Mouse (Mus musculus) brown adipose tissue, adult 24 weeks (tissue): ENCODE measurements around the gene Csrnp2. TPM values are rescaled to one million over a fixed set of nuclear protein-coding genes. Genes with fewer than 3 reads are reported as not detected.

Experiments used
- polyA plus RNA-seq: library from polyadenylated mRNA; stranded (reverse); fragments of >200 nt; gene quantifications from 2 replicates; pipeline ENCODE4 v1.2.4, GENCODE M21; 2012; ENCODE audit not compliant: missing spikeins, insufficient read depth, insufficient read length

The Csrnp2 gene
- polyA plus RNA-seq, 1 experiment = 1.5 TPM

Other genes starting within 250 kb of the Csrnp2 start
- gene Tmprss12, start 214.7 kb downstream of the Csrnp2 start, polyA plus RNA-seq = not detected in 2 replicates
- gene Mettl7a1, start 191.3 kb downstream of the Csrnp2 start, polyA plus RNA-seq = 231 and 236 TPM in 2 replicates
- not detected in 2 replicates for gene Mettl7a3, start 160.6 kb downstream of the Csrnp2 start, polyA plus RNA-seq
- gene Methig1, start 142.3 kb downstream of the Csrnp2 start, polyA plus RNA-seq = not detected in 2 replicates
- not detected in 2 replicates for gene Mettl7a2, start 142.3 kb downstream of the Csrnp2 start, polyA plus RNA-seq
- not detected in 2 replicates for gene Higd1c, start 130.9 kb downstream of the Csrnp2 start, polyA plus RNA-seq
- not detected in 2 replicates for gene Gm5475, start 73.3 kb downstream of the Csrnp2 start, polyA plus RNA-seq
- 14.2 and 24.7 TPM in 2 replicates for gene Slc11a2, start 70.4 kb downstream of the Csrnp2 start, polyA plus RNA-seq
- 589 and 634 TPM in 2 replicates for gene Letmd1, start 26.5 kb downstream of the Csrnp2 start, polyA plus RNA-seq
- gene Tfcp2, start 56.5 kb upstream of the Csrnp2 start, polyA plus RNA-seq = 7.2 and 11.7 TPM in 2 replicates
- 9.6 and 16.4 TPM in 2 replicates for gene Pou6f1, start 104.5 kb upstream of the Csrnp2 start, polyA plus RNA-seq
- gene Dazap2, start 119.9 kb upstream of the Csrnp2 start, polyA plus RNA-seq = 128 and 130 TPM in 2 replicates
- gene Smagp, start 141.5 kb upstream of the Csrnp2 start, polyA plus RNA-seq = 25.6 and 29.4 TPM in 2 replicates
- 0.79 and 1.4 TPM in 2 replicates for gene Bin2, start 174.1 kb upstream of the Csrnp2 start, polyA plus RNA-seq
- 19.3 and 22.2 TPM in 2 replicates for gene Cela1, start 192.4 kb upstream of the Csrnp2 start, polyA plus RNA-seq
- not detected in 2 replicates for gene Galnt6, start 233.9 kb upstream of the Csrnp2 start, polyA plus RNA-seq